Mouse (Mus musculus): ENCODE results near the gene Irf2. TPM values are rescaled to one million over a fixed set of nuclear protein-coding genes. Genes with fewer than 3 reads are reported as not detected.
"Not testable (repeated sequence)": the region's sequence is repeated elsewhere in the genome, so short reads cannot be mapped to it uniquely, and the experiment has no call there.

Irf2 gene
- total RNA-seq, 2 experiments from 2014 or later, result 56.2 to 62.9 TPM

DNA sequence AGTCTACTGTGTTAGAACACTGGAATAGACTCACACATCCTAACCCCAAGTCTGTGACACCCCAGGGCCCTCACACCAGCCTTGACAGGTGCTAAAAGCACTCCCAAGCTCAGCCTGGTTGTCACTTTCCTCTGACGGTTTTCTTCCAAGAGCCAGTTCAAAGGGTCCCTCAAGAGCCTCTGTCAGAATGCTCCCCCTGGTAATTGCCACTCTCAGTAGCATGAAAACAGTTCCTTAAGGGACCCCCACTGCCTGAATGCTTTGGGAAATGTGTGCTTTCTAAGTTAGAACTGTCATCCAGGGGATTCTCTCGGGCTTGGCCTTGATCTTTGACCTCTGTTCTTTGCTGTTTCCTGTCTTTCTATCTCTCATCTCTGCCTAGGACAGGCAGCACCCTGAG is 17.0 kb upstream of the Irf2 start:
- DNase-seq (ENCODE audit: low spot score in 2 of 2), result no peak

DNA sequence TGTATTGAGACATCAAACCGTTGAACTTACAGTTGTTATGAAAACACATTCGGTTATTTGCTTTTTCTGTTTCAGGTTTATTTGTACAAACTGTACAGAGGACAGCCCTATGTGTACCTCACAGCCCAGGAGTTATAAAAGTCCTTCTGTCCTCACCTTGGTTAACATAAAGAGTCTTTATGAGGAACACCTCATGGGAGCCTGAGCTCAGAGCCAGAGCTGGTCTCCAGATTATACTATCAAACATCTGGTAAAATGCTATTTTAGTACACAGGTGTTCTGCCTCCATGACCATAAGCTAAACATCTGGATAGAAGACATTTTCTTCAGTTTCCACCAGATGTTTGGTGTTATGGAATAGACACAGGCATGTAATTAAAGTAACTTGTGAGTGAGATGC is 13.1 kb upstream of the Irf2 start:
- DNase-seq (ENCODE audit: low spot score in 2 of 2), result no peak

DNA sequence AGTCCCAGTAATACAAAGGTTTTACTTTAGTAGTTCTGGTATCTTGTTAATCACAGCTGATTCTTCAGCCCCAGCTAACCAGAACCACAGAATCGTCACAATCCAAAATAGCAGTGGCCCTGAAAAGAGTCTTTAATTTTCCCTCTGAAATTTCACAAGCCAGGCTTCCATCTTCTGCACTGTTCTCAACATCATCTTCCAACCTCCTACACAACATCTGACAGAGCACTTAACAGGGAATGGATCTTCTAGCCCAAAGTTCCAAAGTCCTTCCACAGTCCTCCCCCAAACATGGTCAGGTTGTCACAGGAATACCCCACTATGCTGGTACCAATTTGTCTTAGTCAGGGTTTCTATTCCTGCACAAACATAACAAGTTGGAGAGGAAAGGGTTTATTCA is 9.9 kb upstream of the Irf2 start:
- not testable (repeated sequence) for DNase-seq (ENCODE audit: low spot score in 2 of 2)

DNA sequence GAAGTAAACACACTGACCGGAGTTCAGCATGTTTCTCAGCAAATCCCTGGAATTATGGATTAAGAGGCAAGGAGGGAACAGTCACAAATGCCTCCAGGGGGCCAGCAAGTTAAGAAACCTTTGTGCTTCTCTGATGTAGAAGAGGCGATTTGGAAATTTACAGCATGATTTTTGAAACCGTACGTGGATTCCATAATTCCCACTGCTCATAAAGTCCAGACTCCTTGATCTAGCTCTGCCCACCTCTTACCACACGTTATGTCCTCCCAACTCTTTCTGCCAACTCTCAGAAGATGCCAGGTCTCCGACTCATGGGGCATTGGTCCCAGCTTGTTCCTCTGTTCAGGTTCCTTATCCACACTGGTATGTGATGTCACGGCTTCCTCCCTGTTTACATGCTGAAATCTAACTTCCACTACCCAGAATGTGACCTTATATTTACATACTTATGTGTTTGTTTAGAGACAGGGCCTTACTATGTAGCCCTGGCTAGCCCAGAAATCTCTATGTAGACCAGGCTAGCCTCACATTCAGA is 7.1 kb upstream of the Irf2 start:
- no peak for DNase-seq (ENCODE audit: low spot score in 2 of 2)

DNA sequence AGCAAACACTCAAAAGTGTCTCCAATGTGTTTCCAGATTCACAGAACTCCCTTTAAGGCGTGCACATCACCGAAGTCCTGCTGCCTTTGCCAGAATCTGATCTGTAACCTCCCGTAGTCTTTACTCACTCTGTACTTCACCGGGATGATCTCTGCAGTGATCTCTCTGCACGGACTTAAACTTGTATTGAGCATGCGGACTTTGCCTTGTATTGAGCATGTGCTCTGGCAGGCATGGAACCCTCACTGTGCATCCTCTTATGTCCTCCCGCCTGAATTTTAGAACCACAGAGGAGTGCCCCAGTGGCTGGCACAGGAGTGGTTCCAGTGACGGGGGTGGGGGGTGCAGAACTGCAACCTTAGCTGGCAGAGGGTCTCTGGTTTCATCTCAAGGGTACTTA is 5.9 kb upstream of the Irf2 start:
- DNase-seq (ENCODE audit: low spot score in 2 of 2), result no peak

DNA sequence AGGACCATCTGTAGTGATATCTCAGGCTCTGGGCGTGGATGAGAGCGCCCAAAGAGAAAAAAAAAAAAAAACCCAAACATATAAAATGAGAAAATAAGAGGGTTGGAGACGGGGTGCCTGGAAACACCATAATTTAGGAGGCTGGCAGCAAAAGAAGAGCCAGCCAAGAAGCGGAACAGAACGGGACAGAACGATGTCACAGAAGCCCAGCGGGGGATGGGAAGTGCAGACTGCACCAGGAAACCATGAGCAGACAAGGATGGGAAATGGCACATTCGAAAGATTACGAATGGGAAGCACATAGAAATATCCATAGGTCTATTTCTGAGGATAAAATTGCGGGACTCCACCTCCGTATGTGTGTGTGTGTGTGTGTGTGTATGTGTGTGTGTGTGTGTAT is 4.0 kb upstream of the Irf2 start:
- DNase-seq (ENCODE audit: low spot score in 2 of 2), result no peak

DNA sequence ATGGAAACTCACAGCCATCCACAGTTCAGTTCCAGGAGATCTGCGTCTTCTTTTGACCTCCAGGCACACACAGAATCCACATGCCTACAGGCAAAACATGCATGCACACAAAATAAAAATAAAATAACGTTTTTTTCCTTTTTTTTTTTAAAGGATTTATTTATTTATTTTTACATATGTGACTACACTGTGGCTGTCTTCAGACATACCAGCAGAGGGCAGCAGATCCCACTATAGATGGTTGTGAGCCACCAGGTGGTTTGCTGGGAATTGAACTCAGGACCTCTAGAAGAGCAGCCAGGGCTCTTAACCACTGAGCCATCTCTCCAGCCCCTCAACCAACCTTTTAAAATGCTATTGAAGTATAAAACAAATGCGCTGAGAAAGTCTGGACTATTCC is 3.3 kb upstream of the Irf2 start:
- no peak for DNase-seq (ENCODE audit: low spot score in 2 of 2)

DNA sequence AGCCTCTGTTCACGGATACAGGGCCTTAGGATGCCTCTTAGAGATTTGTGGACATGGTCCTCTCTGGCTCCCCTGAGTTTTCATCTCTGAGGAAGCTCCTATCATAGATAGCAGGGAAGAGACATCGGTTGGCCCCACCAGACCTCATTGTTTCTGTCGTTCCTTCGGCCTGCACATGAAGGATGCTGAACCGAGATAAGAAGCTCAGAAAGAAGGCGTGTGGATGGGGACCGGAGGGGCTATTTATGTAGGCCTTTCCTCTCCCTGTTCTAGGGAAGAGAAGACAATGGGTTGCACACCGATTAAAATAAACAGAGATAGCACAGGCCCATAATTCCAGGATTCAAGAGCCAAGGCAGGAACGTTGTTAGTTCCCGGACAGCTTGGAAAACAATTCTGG is 2.1 kb upstream of the Irf2 start:
- no peak for DNase-seq (ENCODE audit: low spot score in 2 of 2)

DNA sequence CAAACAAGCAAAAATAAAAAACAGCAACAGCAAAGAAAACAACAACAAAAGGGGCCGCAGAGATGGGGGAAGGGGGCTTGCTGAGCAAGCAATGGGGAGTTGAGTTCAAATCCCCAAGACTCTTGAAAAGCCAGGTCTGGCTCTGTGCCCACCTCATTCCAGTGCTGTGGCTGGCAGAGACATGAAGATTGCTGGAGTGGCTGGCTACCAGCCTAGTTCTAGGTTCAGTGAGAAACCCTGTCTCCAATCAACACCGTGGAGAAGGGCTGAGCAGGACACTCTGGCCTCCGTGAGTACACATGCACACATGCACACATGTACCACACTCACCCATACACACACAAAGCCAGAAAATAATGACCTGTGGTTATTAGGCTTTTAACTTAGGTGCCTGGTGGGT is 1.6 kb upstream of the Irf2 start:
- DNase-seq (ENCODE audit: low spot score in 2 of 2), result no peak

DNA sequence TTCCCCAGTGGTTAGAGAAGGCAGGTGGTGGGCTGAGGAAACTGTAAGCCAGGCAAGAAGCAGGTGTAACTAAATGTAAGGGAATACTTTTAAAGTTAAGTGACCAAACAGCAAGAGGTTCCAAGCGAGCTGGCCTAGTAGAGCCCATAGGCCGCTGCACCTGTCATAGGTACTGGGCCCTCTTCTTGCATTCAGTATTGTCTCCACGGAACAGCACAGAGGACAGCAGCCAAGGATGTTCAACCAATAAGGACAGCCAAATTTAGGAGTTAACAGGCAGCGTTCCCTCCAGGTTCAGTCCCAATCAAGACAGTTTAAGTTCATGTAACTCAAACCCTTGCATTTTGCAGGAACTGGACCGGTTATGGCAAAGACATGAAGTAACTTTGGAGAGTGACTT is 931 bp upstream of the Irf2 start:
- DNase-seq (ENCODE audit: low spot score in 2 of 2), result no peak

DNA sequence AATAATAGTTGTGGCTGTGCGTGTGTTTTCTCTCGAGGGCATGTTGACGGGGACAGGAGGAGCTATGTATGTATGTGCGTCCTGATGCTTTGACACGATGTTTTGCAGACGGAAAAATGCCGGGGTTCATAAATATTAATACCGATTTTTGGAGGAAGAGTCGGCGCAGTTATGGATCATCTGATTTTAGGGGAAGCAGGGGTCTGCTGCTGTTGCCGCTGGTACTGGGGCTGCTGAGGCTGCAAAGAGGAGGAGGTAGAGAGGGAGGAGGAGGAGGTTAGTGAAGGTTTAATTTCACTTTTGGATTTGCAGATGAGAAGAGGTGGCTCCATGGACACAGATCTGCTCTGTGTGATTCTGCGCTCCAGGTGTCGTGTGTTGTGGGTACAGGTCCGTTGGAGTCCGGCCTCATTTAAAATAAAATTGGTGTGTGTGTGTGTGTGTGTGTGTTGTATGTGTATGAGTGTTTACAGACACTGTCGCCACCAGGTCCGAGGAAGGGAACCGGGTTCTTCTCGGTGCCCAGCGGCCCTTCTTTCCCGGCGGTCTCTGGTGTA is 502 bp downstream of the Irf2 start:
- DNase-seq (ENCODE audit: low spot score in 2 of 2), result peak in 1 of 2 experiments; percentile 5

DNA sequence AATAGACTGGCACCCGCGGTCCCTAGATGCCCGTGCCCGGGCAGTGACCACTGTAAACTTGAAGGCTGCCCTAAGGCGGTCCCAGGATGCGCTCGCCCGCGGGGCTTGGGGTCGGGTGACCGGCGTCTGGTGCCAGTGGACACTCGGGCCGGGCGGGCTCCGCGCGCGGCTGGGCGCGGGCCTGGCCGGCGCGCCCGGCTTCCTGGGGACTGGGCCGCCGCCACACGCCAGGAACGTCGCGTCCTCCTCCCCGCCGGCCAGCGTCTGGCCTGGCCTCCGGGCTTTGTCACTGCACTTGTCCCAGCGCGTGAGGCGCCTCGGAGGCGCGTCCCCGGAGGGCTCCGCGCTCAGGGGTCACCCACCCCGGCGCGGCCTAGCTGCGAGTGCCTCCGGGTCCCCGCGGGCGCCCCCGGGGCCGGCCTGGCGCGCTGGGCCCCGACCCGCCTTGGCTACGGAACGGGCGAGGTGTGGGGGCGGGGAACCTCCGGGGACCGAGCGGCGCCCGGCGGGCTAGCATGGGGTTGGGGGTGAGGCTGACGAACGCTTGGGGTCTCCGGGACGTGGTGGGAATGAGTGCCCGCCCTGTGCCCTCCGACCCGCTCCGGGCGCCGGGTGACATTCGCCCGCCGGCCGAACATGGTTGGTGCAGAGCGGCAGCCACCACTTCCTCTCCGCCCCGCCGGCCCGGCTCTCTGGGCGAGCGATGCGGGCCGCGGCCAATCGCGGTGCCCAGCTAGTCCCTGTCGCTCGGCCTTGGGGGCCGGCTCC is 1.2 kb downstream of the Irf2 start:
- peak; percentile 35 to 57 for DNase-seq (ENCODE audit: low spot score in 2 of 2)

DNA sequence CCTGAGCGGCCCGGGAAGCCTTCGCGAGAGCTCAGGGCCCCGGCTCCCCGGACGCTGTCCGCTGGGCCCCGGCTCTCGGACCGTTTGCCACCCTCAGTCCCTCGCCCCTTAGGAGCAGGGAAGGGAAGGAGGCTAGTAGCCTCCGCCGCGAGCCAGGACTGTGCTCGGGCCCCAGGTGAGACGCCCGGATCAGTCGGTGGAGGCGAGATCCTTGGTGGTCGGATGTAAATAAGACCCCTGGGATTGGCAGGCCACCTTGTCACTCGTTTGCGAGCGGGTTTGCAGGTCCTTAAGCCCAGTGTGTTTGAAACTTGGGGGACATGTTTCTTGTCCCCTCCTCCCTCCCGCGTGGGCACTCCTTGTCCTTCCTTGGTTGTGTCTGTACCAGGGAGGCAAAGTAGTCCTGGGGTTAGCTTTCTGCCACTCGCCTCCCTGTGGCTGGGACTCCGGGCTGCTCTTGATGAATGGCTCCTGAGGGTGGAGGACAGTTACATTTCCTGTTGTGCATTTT is 1.8 kb downstream of the Irf2 start:
- DNase-seq (ENCODE audit: low spot score in 2 of 2), result peak; percentile 19 to 46

DNA sequence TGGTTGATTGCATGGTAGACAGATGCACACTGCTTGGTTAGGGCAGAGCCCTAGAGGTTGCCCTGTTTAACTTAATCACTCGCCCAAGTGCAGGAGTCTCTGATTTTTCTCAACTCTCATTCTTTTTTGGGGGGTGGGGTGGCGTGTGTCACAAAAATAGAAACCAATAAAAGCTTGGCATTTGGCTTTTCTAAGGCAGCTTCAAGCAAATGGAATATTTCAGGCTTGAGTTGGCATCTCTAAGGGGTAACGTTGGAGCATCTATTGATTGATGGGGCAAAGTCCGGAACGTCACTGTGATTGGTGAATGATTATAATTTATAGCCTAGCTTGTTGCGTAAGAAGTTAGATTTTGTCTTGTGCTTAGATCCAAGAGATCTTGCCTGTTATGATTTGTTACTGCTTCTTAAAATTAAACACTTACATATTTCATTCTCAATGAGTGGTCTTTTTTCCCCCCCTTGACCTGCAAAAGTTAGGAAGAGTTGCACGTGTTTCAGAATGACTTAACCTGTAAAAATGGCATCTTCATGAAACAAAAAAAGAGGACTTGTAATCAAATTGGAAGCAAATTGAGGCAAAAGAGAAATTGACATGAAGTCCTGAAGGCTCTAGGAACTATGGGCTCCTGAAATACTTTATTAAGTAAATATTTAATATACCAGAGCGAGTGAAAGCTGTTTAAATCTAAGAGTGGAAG is 2.6 kb downstream of the Irf2 start:
- DNase-seq (ENCODE audit: low spot score in 2 of 2), result no peak

DNA sequence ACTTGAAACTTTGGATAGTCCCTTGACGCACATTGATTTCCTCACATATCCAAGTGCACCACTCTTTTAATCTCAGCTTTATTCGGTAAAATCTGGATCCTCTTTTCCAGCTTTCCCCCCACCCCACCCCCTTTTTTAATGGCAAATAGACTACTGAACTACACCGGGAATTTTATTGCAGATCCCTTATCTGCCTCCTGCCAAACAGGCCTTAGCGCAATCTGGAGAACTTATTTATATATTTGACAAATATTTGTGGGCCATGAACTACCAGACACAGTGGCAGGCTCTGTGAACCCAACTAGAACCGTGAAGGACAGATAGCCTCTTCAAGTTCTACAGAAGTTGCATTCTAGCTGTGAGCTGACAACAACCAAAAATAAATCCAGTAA is 3.2 kb downstream of the Irf2 start:
- DNase-seq (ENCODE audit: low spot score in 2 of 2), result no peak

DNA sequence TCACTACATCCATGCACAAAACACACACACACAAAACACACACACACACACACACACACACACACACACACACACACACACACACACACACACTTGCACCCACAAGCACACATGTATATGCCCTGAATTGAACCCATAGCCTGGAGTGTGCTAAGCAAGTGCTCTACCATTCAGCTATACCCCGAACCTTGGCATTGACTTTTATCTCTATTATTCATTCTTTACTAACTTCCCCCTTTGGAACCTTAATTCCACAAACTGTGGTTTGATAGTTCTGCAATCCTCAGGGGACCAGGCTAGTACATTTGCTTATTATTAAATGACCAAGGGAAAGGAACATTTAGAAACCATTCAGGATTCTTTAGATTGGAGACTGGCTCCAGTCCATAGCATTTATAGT is 5.9 kb downstream of the Irf2 start:
- no peak for DNase-seq (ENCODE audit: low spot score in 2 of 2)

DNA sequence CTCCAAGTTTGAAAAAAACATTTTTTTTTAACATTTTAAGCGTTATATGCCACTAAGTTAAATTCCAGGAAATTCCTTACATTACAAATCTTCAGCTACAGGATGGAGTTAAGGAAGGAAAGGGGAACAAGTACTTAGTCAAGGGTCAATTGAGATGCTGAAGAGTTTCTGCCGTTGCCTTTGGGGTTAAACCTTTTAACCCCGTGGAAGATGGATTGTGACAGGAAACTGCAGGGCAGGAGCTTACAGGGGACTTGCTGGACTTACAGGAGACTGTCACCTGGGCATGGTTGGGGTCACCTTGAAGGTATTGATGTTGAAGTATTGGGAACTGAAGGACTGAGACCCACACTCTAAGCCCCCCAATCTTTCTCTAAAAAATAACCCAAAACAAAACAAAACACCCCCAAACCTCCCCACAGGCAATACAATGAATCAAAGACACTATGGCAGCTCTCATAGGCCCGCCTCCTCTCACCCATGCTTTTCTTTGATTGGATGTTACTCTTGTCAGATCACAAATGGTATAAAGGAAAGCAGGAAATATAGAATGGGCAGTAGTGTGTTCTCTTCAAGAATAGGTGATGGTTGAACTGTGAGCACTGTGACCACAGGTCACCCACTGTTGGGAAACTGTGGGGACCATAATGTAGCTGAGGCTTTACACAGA is 7.9 kb downstream of the Irf2 start:
- no peak for DNase-seq (ENCODE audit: low spot score in 2 of 2)

DNA sequence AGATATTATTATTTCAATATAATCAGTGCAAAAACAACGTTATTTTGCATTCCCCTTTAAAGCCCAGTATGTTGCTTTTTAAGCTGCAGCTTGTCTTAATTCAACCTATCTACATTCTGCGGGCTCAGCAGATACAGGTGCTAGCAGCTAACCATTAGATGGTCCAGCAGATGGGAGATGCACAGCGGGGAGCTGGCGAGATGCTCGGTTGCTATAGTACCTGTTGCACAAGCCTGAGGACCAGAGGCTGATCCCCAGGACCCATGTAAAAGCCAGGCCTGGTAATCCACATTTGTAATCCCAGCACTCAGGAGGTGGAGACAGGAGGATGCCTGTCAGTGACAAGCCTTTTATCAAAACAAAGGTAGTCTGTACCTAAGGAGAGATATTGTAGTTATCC is 10.5 kb downstream of the Irf2 start:
- DNase-seq (ENCODE audit: low spot score in 2 of 2), result no peak

DNA sequence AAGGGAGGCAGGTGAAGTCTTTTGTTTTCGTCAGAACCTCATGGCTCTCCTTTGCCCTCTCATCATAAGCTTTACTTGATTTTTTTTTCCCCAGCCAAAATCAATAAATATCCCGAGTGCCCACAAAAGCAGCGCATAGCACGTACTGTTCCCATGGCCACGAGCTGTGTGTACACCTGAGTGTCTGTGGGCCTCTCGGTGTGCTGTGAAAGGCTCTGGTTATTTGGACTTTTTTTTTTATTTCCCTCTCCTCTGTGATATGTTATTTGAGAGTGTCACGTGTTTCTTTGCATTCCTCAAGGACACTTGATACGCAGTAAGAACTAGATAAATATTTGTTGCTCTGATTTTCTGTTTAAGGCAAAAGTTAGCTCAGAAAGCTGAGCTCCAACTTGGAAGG is 11.0 kb downstream of the Irf2 start:
- DNase-seq (ENCODE audit: low spot score in 2 of 2), result no peak

DNA sequence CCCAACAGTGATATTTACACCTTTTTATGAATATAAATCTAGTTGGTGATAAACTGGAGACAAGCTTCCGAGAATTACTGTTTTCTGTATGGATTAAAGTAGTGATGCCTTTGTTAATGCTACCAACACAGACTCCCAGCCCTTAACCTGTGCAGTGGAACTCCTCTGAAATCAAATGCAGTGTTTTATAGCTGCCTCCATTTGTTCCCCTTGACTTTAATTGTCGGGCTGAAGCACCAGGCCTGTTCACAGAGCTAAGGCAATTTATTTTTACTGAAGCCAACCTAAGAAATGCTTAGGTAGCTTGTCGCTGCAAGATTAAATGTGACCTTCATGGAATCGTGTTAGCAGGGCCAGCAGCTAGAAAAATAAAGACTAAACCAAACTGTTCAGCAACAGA is 11.6 kb downstream of the Irf2 start:
- no peak for DNase-seq (ENCODE audit: low spot score in 2 of 2)

DNA sequence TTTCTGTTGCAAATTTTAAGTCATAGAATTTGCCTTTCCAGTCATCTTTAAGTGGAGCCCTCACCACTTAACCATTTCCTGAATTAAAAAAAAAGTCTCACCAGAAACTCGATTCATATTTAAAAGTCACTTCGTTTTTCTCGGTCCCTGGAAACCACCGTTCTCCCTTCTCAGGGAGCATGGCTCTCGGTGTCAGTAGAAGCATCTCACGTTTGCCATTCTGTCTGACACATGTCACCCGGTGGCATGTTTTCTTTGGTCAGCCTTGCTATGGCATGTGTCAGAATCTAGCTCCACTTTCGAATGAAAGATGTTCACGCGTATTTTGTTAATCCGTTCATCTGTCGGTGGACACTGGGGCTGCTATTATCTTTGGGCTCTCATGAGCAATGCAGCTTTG is 13.5 kb downstream of the Irf2 start:
- no peak for DNase-seq (ENCODE audit: low spot score in 2 of 2)

DNA sequence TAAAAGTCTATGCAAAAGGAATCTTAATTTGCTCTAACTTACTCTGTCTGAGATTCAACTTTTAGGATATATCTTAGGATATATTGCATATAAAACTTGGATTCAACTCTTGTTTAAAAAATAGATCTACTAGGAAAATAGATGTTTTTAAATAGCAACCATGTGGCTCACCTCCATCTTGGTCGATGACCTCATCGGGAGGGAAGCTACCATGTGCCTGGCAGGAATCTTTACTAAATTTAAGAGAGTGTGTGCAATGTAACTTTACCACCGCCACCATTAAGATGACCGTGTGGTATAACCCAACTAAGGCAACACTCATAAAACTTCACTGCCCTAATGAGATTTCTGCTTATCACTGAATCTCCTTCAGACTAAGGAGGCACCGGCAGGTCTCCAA is 14.8 kb downstream of the Irf2 start:
- no peak for DNase-seq (ENCODE audit: low spot score in 2 of 2)
